Mouse (Mus musculus) lung, adult 2 months (tissue): ENCODE measurements around the gene Ermard.
"Not testable (repeated sequence)": the region's sequence is repeated elsewhere in the genome, so short reads cannot be mapped to it uniquely, and the experiment has no call there.

ENCODE experiments used
- CTCF ChIP-seq: fragments of 200-500 bp; IDR thresholded peaks from 2 replicates; pipeline ENCODE4 v1.5.1; 2011; ENCODE audit warnings: mild to moderate bottlenecking, low read length, control low read depth; ENCODE audit not compliant: insufficient read depth
- POLR2A ChIP-seq: fragments of 200-500 bp; IDR thresholded peaks from 2 replicates; pipeline ENCODE4 v1.6.1; 2011; ENCODE audit warnings: low read depth, mild to moderate bottlenecking, control low read depth, low read length, borderline replicate concordance; ENCODE audit errors: extremely low read depth

DNA sequence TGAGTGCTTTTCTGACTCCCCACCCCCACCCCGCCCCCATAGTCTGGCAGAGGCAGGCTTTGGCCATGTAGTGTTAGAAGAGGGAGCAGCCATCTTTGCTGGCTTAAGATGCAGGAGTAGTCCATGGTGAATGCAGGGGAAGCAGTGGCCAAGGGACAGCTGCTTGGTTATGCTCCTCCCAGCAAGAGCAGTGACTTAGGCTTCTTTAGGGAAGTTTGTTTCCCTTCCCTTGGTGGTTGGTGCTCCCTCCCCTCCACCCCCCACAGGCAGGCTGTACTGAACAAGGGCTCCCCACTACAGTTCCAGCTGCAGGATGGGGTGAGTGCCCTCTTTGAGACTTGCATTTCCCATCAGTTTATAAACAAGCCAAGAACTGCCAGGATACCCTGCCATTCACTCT, 11.8 kb downstream of the Ermard start:
- TF ChIP-seq CTCF, POLR2A: not testable (repeated sequence)
